Mouse (Mus musculus) liver, embryonic 14.5 days (tissue): Measurements from ENCODE around the gene Vsir.

Experiments used
- CTCF ChIP-seq: IDR thresholded peaks from 2 replicates; pipeline ENCODE4 v1.5.1; 2016; ENCODE audit warnings: antibody characterized with exemption, low read depth, control low read depth
- EP300 ChIP-seq: IDR thresholded peaks from 2 replicates; pipeline ENCODE4 v1.6.1; 2016; ENCODE audit warnings: antibody characterized with exemption, low read depth

DNA sequence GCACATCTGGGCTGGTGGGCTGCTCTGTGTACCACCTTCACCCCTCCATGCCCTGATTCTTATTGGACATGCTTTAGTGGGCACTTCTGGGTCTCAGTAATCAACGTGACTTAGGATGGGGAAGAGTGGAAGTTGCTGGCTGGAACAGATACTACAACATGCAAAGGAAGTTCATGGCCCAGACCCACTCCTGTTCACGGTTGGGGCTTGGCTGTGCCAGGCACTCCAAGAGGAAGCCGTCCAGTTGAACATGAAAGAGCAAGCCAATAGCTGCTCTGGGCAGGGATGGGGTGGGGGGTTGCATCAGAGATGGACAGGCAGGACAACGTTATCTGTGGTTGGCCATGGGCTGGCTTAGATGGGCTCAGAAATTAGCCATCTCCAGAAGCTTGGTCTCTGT, 21.3 kb downstream of the Vsir start:
- TF ChIP-seq EP300 (no peak), CTCF (no peak)
